Mouse (Mus musculus) B cell, adult 2 months (primary cell): Measurements from ENCODE around the gene Bcl11b.

Experiments used
- DNase-seq, 2 experiments: peaks; one replicate each; pipeline ENCODE4 v3.0.0; 2022

Gene Bcl11b

GRCm38 (mm10) chr12:107930611-107931350 lies 72.6 kb downstream of the Bcl11b start:
- no peak for DNase-seq

- DNase-seq, result no peak
These were observed 74.5 kb downstream of the Bcl11b start for GRCm38 (mm10) chr12:107928905-107929304.

- DNase-seq, result no peak
These were observed 74.9 kb downstream of the Bcl11b start for GRCm38 (mm10) chr12:107928464-107928901.

GRCm38 (mm10) chr12:107927961-107928431 lies 75.4 kb downstream of the Bcl11b start:
- DNase-seq, result no peak

- no peak for DNase-seq
These were observed 77.1 kb downstream of the Bcl11b start for GRCm38 (mm10) chr12:107926074-107926855.

GRCm38 (mm10) chr12:107924696-107925095 lies 78.7 kb downstream of the Bcl11b start:
- no peak for DNase-seq

- DNase-seq, result no peak
These were observed 79.4 kb downstream of the Bcl11b start for GRCm38 (mm10) chr12:107923963-107924362.

- no peak for DNase-seq
These were observed 81.2 kb downstream of the Bcl11b start for GRCm38 (mm10) chr12:107922180-107922579.

GRCm38 (mm10) chr12:107921566-107921965 lies 81.8 kb downstream of the Bcl11b start:
- DNase-seq, result no peak

- no peak for DNase-seq
These were observed 82.2 kb downstream of the Bcl11b start for GRCm38 (mm10) chr12:107921154-107921553.

- no peak for DNase-seq
These were observed 82.7 kb downstream of the Bcl11b start for GRCm38 (mm10) chr12:107920716-107921115.

- no peak for DNase-seq
These were observed 83.3 kb downstream of the Bcl11b start for GRCm38 (mm10) chr12:107920076-107920475.

GRCm38 (mm10) chr12:107918779-107919178 lies 84.6 kb downstream of the Bcl11b start:
- DNase-seq, result no peak

- DNase-seq, result no peak
These were observed 87.4 kb downstream of the Bcl11b start for GRCm38 (mm10) chr12:107916008-107916407.

- no peak for DNase-seq
These were observed 88.0 kb downstream of the Bcl11b start for GRCm38 (mm10) chr12:107915396-107915795.

GRCm38 (mm10) chr12:107908826-107909225 lies 94.6 kb downstream of the Bcl11b start:
- no peak for DNase-seq

GRCm38 (mm10) chr12:107905333-107905732 lies 98.1 kb downstream of the Bcl11b start:
- no peak for DNase-seq

- DNase-seq, result no peak
These were observed 98.9 kb downstream of the Bcl11b start for GRCm38 (mm10) chr12:107904457-107904856.

- no peak for DNase-seq
These were observed 99.5 kb downstream of the Bcl11b start for GRCm38 (mm10) chr12:107903949-107904348.

GRCm38 (mm10) chr12:107891449-107891848 lies 112.0 kb downstream of the Bcl11b start:
- no peak for DNase-seq

GRCm38 (mm10) chr12:107890326-107890725 lies 113.1 kb downstream of the Bcl11b start:
- no peak for DNase-seq

- no peak for DNase-seq
These were observed 113.6 kb downstream of the Bcl11b start for GRCm38 (mm10) chr12:107889841-107890240.

GRCm38 (mm10) chr12:107888646-107889045 lies 114.8 kb downstream of the Bcl11b start:
- DNase-seq, result no peak

GRCm38 (mm10) chr12:107888049-107888448 lies 115.4 kb downstream of the Bcl11b start:
- DNase-seq, result no peak
